ENCODE assay signal across 10 mouse cellular contexts in the genomic region with DNA sequence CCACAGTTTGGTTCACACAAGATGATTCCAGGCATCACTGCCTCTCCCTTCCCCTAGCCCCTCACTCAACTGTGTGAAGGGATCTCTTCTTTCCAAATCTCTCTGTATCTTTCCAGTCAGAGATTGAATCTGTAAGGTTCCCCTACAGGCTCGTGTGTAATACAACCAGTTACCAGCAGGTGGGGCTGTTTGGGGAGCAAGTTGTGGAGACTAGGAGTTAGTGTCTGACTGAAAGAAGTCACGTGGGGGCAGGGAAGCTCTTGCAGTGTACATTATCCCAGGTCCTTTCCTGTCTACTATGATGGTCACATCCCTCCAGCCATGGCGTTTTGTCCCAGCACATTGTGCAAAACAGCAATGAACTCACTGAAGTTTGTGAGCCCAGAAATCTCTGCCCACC. TPM values are rescaled to one million over a fixed set of nuclear protein-coding genes. Genes with fewer than 3 reads are reported as not detected.
DNase-seq lines count a peak whose midpoint lies in the region; ATAC-seq and TF ChIP-seq lines count a peak whose summit lies in the region.
"Had no signal": no experiment of that assay in that cellular context is flagged by ENCODE, and none has a peak within 500 bp of the region (broad histone marks: within the 10 kb centered on the region; RNA-seq: fewer than 3 reads in every experiment).

No protein-coding gene starts in this region.

- H3K4me1 ChIP-seq in hindbrain, embryonic 10.5 days (replicated peaks) = peaks cover 38% of the 10 kb centered on the region
- H3K4me1 ChIP-seq in hindbrain, embryonic 12.5 days = peaks cover 15% of the 10 kb centered on the region
- H3K4me1 ChIP-seq in E14TG2a.4 (replicated peaks; ENCODE audit: low read depth, low read length) = peaks cover 75% of the 10 kb centered on the region
- peaks cover 10% of the 10 kb centered on the region for H3K4me1 ChIP-seq in neural tube, embryonic 11.5 days (ENCODE audit: control insufficient read depth, insufficient read depth, low read length)

- DNase-seq in hindbrain, embryonic 10.5 days (ENCODE audit: low spot score) = peak; percentile 74
- peak; percentile 51 to 54 for DNase-seq in adrenal gland, postnatal 36 days
- DNase-seq in frontal cortex, postnatal 14 days (ENCODE audit: low spot score in 2 of 2) = peak; percentile 47 to 72
- DNase-seq in left cerebral cortex, adult 8-10 months (ENCODE audit: low spot score in 2 of 2) = peak; percentile 31 to 80
- peak; percentile 64 for DNase-seq in neural tube, embryonic 11.5 days (ENCODE audit: low spot score)
- DNase-seq in urinary bladder, postnatal 36 days (ENCODE audit: low spot score in 2 of 2) = peak; percentile 8 to 23

- H3K9me3 ChIP-seq in hindbrain, embryonic 10.5 days = no peaks in the 10 kb centered on the region
- no peaks in the 10 kb centered on the region for H3K9me3 ChIP-seq in hindbrain, embryonic 12.5 days (replicated peaks)
- peaks cover 6% of the 10 kb centered on the region for H3K9me3 ChIP-seq in E14TG2a.4 (ENCODE audit: low read length)
- no peaks in the 10 kb centered on the region for H3K9me3 ChIP-seq in neural tube, embryonic 11.5 days (ENCODE audit: control insufficient read depth, low read length)
- H3K9me3 ChIP-seq: embryonic facial prominence, embryonic 13.5 days had no signal

- no peak overlapping the region for H3K4me3 ChIP-seq in hindbrain, embryonic 10.5 days
- no peak overlapping the region for H3K4me3 ChIP-seq in hindbrain, embryonic 12.5 days
- no peak overlapping the region for H3K4me3 ChIP-seq in E14TG2a.4 (replicated peaks; ENCODE audit: low read length)
- H3K4me3 ChIP-seq in neural tube, embryonic 11.5 days (ENCODE audit: low read depth, low read length) = no peak overlapping the region
- H3K4me3 ChIP-seq: embryonic facial prominence, embryonic 13.5 days had no signal

- no peak for ATAC-seq in hindbrain, embryonic 12.5 days (ENCODE audit: low FRiP score)
- ATAC-seq in neural tube, embryonic 11.5 days (ENCODE audit: insufficient read depth, low FRiP score, low TSS enrichment) = no peak

- WGBS in hindbrain, embryonic 10.5 days = 34% methylated on average over 3 of the region's 3 CpGs
- 31% methylated on average over 3 of the region's 3 CpGs for WGBS in hindbrain, embryonic 12.5 days
- 24% methylated on average over 3 of the region's 3 CpGs for WGBS in neural tube, embryonic 11.5 days

- peak; percentile 97 for TF ChIP-seq CTCF in E14TG2a.4 (conservative IDR thresholded peaks at IDR 0.05; ENCODE audit: low read length)

- no peak overlapping the region for H3K27ac ChIP-seq in hindbrain, embryonic 10.5 days
- H3K27ac ChIP-seq in hindbrain, embryonic 12.5 days = no peak overlapping the region
- no peak overlapping the region for H3K27ac ChIP-seq in neural tube, embryonic 11.5 days (ENCODE audit: low read depth, low read length)

- no peak overlapping the region for H3K9ac ChIP-seq in hindbrain, embryonic 12.5 days
- no peak overlapping the region for H3K9ac ChIP-seq in neural tube, embryonic 11.5 days (ENCODE audit: low read length)
- H3K9ac ChIP-seq: embryonic facial prominence, embryonic 13.5 days had no signal

- no peaks in the 10 kb centered on the region; the same call in 1 of the 2 replicates for H3K27me3 ChIP-seq in hindbrain, embryonic 10.5 days (ENCODE audit: insufficient read depth, poor library complexity, severe bottlenecking)
- no peaks in the 10 kb centered on the region for H3K27me3 ChIP-seq in hindbrain, embryonic 12.5 days
- H3K27me3 ChIP-seq in E14TG2a.4 (ENCODE audit: insufficient read depth, low read length) = no peaks in the 10 kb centered on the region
- no peaks in the 10 kb centered on the region for H3K27me3 ChIP-seq in neural tube, embryonic 11.5 days (ENCODE audit: control insufficient read depth, insufficient read depth, low read length)

- no peak overlapping the region for H3K4me2 ChIP-seq in hindbrain, embryonic 12.5 days (replicated peaks)
- no peak overlapping the region for H3K4me2 ChIP-seq in neural tube, embryonic 11.5 days (ENCODE audit: low read depth)
- H3K4me2 ChIP-seq: embryonic facial prominence, embryonic 13.5 days had no signal

- no peaks in the 10 kb centered on the region for H3K36me3 ChIP-seq in hindbrain, embryonic 10.5 days
- H3K36me3 ChIP-seq in hindbrain, embryonic 12.5 days = no peaks in the 10 kb centered on the region
- no peaks in the 10 kb centered on the region for H3K36me3 ChIP-seq in E14TG2a.4 (ENCODE audit: insufficient read depth, low read length)
- H3K36me3 ChIP-seq in neural tube, embryonic 11.5 days (ENCODE audit: control insufficient read depth, insufficient read depth, low read length) = no peaks in the 10 kb centered on the region
- H3K36me3 ChIP-seq: embryonic facial prominence, embryonic 13.5 days had no signal

RNA-seq across cellular contexts. Expression of a gene that starts 18.7 kb away (rescaled TPM):
- not detected in 2 replicates for polyA plus RNA-seq in hindbrain, embryonic 10.5 days (2016; fragmentation: Nextera tagmentation; extraction: Ambion mirVana)
- polyA plus RNA-seq in hindbrain, embryonic 12.5 days (2016; fragmentation: Nextera tagmentation; extraction: Ambion mirVana) = not detected in 2 replicates
- total RNA-seq in adrenal gland, postnatal 36 days (2021) = not detected
- total RNA-seq in left cerebral cortex, adult 8-10 months (2022) = not detected
- not detected in 2 replicates for polyA plus RNA-seq in neural tube, embryonic 11.5 days (2014; fragmentation: Nextera tagmentation; extraction: Ambion mirVana)
- polyA plus RNA-seq: embryonic facial prominence, embryonic 13.5 days; liver, embryonic 16.5 days had no signal

Comparison
In these comparisons a context has a peak if more than half of its experiments do, and no peak if none do; other contexts are left out.
1. DNase-seq: peak in every context shown above with its lines; median percentile 74 in hindbrain, embryonic 10.5 days; 64 in neural tube, embryonic 11.5 days; 60 in frontal cortex, postnatal 14 days; 56 in left cerebral cortex, adult 8-10 months; 52 in adrenal gland, postnatal 36 days; 16 in urinary bladder, postnatal 36 days.